39 mouse cellular contexts compared by ENCODE assay signal in genomic region chr13:91737191-91737590, GRCm38 (mm10). TPM values are rescaled to one million over a fixed set of nuclear protein-coding genes. Genes with fewer than 3 reads are reported as not detected.
"Had no signal": no experiment of that assay in that cellular context is flagged by ENCODE, and none has a peak within 500 bp of the region (broad histone marks: within the 10 kb centered on the region; RNA-seq: fewer than 3 reads in every experiment).

No protein-coding gene starts in this region.

- H3K4me3 ChIP-seq: left cerebral cortex, adult 2 months; limb, embryonic 10.5 days; limb, embryonic 12.5 days; limb, embryonic 13.5 days; limb, embryonic 15.5 days; liver, embryonic 12.5 days; liver, embryonic 13.5 days; liver, embryonic 15.5 days; lung, embryonic 15.5 days; megakaryocyte, embryonic 14.5 days; midbrain, embryonic 10.5 days; midbrain, embryonic 12.5 days; midbrain, embryonic 13.5 days; midbrain, embryonic 15.5 days; myocyte; neural tube, embryonic 12.5 days had no signal

- ATAC-seq: liver, embryonic 12.5 days; liver, postnatal 0 days; lung, postnatal 0 days; midbrain, embryonic 13.5 days; midbrain, embryonic 15.5 days; midbrain, embryonic 16.5 days had no signal

- DNase-seq: left cerebral cortex, postnatal 4 days; liver; liver, embryonic 13.5 days; liver, postnatal 0 days; lung, adult 18-20 months; lung, adult 2 months; lung, embryonic 14.5 days; lung, postnatal 10 days; lung, postnatal 14 days; lung, postnatal 36 days; lung, postnatal 4 days; midbrain, embryonic 14.5 days had no signal

- H3K4me2 ChIP-seq: limb, embryonic 12.5 days; limb, embryonic 13.5 days; limb, embryonic 15.5 days; liver, embryonic 11.5 days; liver, embryonic 12.5 days; liver, embryonic 13.5 days; liver, embryonic 15.5 days; lung, embryonic 14.5 days; lung, embryonic 15.5 days; midbrain, embryonic 12.5 days; midbrain, embryonic 13.5 days; midbrain, embryonic 15.5 days; neural tube, embryonic 12.5 days had no signal

- H3K27ac ChIP-seq: left cerebral cortex, adult 2 months; limb, embryonic 10.5 days; limb, embryonic 12.5 days; limb, embryonic 13.5 days; limb, embryonic 15.5 days; liver, embryonic 12.5 days; liver, embryonic 13.5 days; liver, embryonic 14.5 days; liver, embryonic 15.5 days; lung, embryonic 15.5 days; macrophage; midbrain, embryonic 10.5 days; midbrain, embryonic 12.5 days; midbrain, embryonic 13.5 days; midbrain, embryonic 15.5 days; neural tube, embryonic 12.5 days had no signal

- H3K36me3 ChIP-seq: limb, embryonic 10.5 days; limb, embryonic 12.5 days; limb, embryonic 13.5 days; limb, embryonic 15.5 days; liver, embryonic 12.5 days; liver, embryonic 13.5 days; liver, embryonic 15.5 days; lung, embryonic 15.5 days; midbrain, embryonic 10.5 days; midbrain, embryonic 12.5 days; midbrain, embryonic 13.5 days; midbrain, embryonic 15.5 days; neural tube, embryonic 12.5 days had no signal

- H3K9me3 ChIP-seq: limb, embryonic 10.5 days; limb, embryonic 12.5 days; limb, embryonic 13.5 days; limb, embryonic 15.5 days; liver, embryonic 12.5 days; liver, embryonic 13.5 days; liver, embryonic 15.5 days; lung, embryonic 15.5 days; midbrain, embryonic 10.5 days; midbrain, embryonic 12.5 days; midbrain, embryonic 13.5 days; midbrain, embryonic 15.5 days; neural tube, embryonic 12.5 days had no signal

- H3K4me1 ChIP-seq: liver, embryonic 12.5 days; liver, embryonic 13.5 days; liver, embryonic 15.5 days had no signal

- H3K9ac ChIP-seq: limb, embryonic 12.5 days; limb, embryonic 13.5 days; limb, embryonic 15.5 days; liver, embryonic 12.5 days; liver, embryonic 13.5 days; liver, embryonic 14.5 days; liver, embryonic 15.5 days; liver, postnatal 0 days; lung, embryonic 14.5 days; lung, embryonic 15.5 days; midbrain, embryonic 12.5 days; midbrain, embryonic 13.5 days; midbrain, embryonic 15.5 days; neural tube, embryonic 12.5 days had no signal

- H3K27me3 ChIP-seq: midbrain, embryonic 15.5 days had no signal

RNA-seq across cellular contexts. Expression of gene Acot12, which starts 4.1 kb away (rescaled TPM):
- total RNA-seq: megakaryocyte progenitor cell, adult 5-6 weeks; megakaryocyte, adult 5-6 weeks; megakaryocyte-erythroid progenitor cell, adult 5-6 weeks; monocyte, adult 5-6 weeks had no signal
- polyA plus RNA-seq: limb, embryonic 10.5 days; limb, embryonic 11.5 days; limb, embryonic 12.5 days; limb, embryonic 13.5 days; limb, embryonic 15.5 days; lung, adult 2 months; lung, embryonic 14.5 days; lung, embryonic 15.5 days; lung, embryonic 16.5 days; lung, postnatal 0 days; macrophage; midbrain, embryonic 10.5 days; midbrain, embryonic 12.5 days; midbrain, embryonic 13.5 days; midbrain, embryonic 14.5 days; neural tube, embryonic 11.5 days; neural tube, embryonic 12.5 days had no signal
